Mouse (Mus musculus) kidney, postnatal 36 days (tissue): ENCODE measurements around the gene Scaf8.
A peak's percentile ranks its signal among the peaks of the same experiment; 100 is the strongest.
"Not testable (repeated sequence)": the region's sequence is repeated elsewhere in the genome, so short reads cannot be mapped to it uniquely, and the experiment has no call there.

Source experiments
- DNase-seq, 2 experiments: peaks; one replicate each; pipeline ENCODE4 v3.0.0; 2021 to 2022; ENCODE audit warnings: mixed read lengths in 2 of 2

Gene Scaf8

DNA sequence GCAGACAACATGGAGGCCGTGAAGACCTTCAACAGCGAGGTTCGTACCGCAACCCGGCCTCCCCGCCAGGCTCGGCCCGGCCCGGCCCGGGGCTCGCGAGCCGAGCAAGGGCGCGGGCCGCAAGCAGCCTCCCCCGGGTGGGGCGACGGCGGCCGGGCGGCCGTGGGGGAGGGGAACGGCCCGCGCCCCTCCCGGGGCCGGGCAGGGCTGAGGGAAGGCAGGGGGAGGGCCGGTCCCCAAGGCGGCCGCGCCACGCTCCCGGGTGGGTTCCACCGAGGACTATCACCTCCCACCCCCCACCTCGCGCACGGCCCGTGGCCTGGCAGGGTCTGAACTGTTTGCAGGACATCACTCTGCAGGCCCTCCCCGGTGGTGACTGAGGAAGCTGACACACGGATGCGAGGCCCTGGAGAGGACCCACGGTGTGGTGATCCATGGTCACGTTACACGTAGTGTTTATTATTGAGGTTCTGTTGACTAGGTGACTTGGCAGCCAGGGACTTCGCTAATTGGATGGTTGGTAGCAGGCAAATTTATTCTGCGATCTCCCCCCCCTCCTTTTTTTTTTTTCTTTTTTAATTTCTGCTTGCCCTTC lies 705 bp downstream of the Scaf8 start:
- DNase-seq, result peak; percentile 45 to 60

GRCm38 (mm10) chr17:3120949-3121348 lies 6.2 kb downstream of the Scaf8 start:
- peak in 1 of 2 experiments; percentile 45 for DNase-seq

DNA sequence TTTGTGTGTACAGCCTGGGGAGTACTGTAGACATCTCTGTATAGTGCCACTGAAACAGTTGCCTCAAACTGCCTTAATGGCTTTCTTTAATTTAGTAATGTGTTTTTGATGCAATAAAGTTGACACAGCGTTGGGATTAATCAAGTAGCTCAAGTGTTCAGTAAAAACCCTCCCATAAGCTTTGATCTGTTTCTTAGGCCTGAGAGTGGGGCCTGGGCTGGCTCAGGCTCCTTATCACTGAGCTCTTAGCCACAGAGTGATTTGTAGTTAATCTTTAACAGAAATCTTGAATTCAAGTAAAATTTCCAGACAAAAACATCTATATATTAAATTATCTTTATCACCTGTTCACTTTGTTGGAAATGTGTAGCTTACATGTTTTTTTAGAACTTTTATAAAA lies 8.8 kb downstream of the Scaf8 start:
- DNase-seq, result not testable (repeated sequence)

GRCm38 (mm10) chr17:3128716-3129115 lies 13.9 kb downstream of the Scaf8 start:
- DNase-seq, result no peak

- DNase-seq, result no peak
Observed at GRCm38 (mm10) chr17:3129791-3130190, 15.0 kb downstream of the Scaf8 start.

GRCm38 (mm10) chr17:3135346-3135745 lies 20.6 kb downstream of the Scaf8 start:
- no peak for DNase-seq

GRCm38 (mm10) chr17:3136127-3136526 lies 21.4 kb downstream of the Scaf8 start:
- no peak for DNase-seq

GRCm38 (mm10) chr17:3138387-3138786 lies 23.6 kb downstream of the Scaf8 start:
- peak in 1 of 2 experiments; percentile 21 for DNase-seq

GRCm38 (mm10) chr17:3140100-3140499 lies 25.3 kb downstream of the Scaf8 start:
- DNase-seq, result no peak

DNA sequence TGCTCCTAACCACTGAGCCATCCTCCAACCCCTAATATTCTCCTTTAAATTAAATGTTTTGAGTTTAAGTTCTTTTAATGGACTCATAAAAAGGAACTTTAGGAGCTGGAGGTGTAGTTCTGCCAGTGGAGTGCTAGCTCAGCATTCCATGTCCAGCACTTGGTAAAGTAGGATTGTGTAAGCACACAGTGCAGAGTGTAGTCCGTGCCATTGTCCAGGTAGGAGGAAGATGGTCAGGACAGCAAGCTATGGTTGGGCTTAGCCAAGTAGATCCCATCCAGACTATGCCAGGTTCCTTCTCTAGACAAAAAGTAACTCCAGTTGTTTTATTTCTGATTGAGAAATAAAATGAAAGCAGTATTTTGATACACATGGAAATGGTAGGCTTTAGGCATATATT lies 34.1 kb downstream of the Scaf8 start:
- DNase-seq, result peak in 1 of 2 experiments; percentile 27

- DNase-seq, result peak; percentile 36 to 54
Observed at GRCm38 (mm10) chr17:3149541-3149940, 34.8 kb downstream of the Scaf8 start.

- DNase-seq, result peak; percentile 21 to 46
Observed at GRCm38 (mm10) chr17:3150701-3151100, 35.9 kb downstream of the Scaf8 start.

- DNase-seq, result no peak
Observed at GRCm38 (mm10) chr17:3151181-3151580, 36.4 kb downstream of the Scaf8 start.

DNA sequence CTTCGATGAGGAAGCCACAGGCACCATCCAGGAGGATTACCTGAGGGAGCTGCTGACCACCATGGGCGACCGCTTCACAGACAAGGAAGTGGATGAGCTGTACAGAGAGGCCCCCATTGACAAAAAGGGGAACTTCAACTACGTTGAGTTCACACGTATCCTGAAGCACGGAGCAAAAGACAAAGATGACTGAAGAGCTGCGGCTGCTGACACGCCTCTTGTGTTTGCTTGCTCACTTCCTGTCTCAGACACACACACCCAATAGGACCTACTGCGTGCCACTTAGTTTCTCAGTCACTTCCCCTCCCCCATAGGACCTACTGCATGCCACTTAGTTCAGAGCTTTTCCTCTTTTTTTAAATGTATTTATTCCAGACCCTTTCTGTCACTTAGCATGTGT lies 41.4 kb downstream of the Scaf8 start:
- not testable (repeated sequence) for DNase-seq

DNA sequence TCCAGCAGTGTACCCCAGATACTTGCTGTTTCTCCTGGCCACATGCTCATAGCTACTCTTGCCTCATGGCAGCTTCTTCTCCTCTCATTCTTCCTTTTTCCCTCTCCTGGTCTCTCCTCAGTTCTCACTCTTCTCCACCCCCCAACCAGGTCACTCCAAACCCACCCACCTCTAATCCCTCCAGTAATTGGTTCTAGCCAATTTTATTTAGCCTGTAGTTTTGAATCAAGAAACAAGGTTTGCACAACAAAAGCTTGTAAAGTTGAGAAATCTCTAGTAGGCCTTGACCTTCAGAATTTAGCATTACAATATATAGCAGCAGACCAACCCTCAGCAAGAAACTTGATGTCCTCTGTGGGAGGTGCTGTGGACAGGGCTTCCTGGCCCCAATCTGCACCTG lies 42.2 kb downstream of the Scaf8 start:
- DNase-seq, result no peak

DNA sequence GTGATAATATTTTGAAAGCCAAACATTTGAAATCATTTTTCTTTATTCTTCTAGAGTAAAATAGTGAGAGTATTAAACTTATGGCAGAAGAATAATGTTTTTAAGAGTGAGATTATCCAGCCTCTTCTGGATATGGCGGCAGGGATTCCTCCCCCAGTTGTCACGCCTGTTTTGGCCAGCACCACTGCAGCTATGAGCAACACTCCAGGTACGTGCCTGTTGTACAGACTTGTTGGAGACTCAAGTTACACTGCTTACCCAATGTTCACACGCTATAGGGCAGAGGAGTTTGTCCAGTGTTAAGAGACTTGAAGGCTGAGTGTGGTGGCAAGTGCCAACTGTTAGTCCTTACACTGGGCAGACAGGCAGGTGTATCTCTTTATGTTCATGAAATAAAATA lies 48.1 kb downstream of the Scaf8 start:
- no peak for DNase-seq

- DNase-seq, result not testable (repeated sequence)
Observed at GRCm38 (mm10) chr17:3180425-3180945, 65.7 kb downstream of the Scaf8 start.

GRCm38 (mm10) chr17:3195483-3195882 lies 80.7 kb downstream of the Scaf8 start:
- not testable (repeated sequence) for DNase-seq

- no peak for DNase-seq
Observed at GRCm38 (mm10) chr17:3200328-3200727, 85.6 kb downstream of the Scaf8 start.

DNA sequence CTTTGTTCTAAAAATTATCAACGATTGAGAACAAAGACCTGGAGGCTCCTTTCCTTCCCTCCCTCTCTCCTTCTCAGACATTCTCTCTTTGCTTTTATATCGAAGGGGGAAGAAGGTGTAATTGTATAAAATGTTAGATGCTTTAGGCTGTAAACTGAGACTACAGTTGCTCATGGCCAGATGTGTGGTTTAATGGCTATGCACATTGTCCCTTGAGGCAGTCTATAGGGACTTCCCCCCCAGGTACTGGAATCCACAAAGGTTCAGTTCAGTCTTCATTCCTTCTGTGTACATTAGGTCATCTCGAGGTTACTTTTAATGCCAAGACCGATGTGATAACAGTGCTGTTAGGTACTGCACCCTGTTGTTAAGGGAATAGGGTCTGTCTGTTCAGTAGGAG lies 89.1 kb downstream of the Scaf8 start:
- no peak for DNase-seq

GRCm38 (mm10) chr17:3204826-3205405 lies 90.1 kb downstream of the Scaf8 start:
- no peak for DNase-seq

DNA sequence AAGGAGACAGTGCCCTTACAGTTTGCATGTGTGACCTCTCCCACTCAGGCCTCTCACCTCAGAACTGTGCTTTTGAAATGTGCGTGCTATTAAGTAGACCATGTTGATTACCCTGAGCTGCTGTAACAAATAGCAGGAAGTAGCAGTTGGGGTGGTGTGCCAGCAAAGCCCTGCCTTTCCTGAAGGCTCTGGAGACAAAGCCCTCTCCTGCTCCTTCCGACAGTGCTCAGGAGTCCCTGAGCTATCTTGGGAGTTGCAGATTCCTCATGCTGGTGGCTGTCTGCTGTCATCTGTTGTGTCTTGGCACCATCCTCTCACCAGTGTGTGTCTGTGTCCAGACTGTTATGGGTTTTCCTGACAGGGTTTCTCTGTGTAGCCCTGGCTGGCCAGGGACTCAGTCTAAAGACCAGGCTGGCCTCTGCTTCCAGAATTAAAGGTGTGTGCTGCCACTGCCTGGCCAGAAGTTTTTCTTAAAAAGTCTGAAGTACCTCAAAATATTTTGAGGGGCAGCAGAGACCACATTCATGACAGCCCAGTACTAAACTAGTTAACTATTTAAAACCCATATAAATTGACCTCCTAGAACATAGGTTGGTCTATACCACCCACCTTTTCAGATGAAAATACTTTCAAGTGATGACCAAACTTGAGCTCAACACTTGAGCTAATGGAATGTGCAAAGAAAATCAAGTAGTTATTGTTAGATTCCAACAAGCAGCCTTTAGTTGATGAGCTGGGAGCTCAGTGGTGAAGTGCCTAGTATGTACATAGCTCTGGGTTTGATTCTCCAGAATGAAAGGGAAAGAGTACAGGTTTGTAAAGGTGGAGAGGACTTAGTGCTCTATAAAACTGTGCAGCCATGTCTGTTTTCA lies 92.0 kb downstream of the Scaf8 start:
- peak; percentile 27 to 45 for DNase-seq

DNA sequence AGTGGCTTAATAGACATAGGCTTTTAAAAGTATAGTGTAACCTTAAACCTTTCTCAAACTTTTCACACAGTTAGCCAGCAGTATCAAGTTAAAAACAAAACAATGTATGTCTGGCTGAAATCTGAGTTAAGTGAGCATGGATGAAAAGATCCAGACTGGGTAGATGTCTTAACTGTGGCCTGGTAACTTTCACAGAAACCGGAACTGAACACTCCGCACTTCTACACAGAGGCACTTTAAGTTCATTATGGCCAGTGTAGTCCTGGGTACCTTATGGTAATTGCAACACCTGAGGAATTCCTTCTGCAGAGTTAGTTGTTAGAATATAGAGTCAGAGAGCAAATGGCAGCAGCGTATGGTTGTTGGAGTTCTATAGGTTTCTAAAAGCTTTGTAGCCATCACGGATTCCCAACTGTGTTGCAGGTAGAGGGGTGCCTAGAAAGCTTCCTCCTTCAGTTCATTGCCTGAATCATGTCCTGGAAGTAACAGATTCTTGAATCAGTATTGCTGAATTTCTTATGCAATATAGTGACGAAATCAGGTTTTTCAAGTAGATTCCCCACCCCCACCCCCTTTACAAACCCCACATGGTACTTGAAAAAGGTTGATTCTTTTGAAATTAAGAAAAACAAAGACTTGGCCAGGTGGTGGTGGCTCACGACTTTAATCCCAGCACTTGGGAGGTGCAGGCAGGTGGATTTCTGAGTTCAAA lies 92.9 kb downstream of the Scaf8 start:
- DNase-seq, result no peak
